Mouse (Mus musculus): ENCODE measurements around the gene Rnf187. TPM values are rescaled to one million over a fixed set of nuclear protein-coding genes. Genes with fewer than 3 reads are reported as not detected.

Gene Rnf187
- total RNA-seq (2012; rRNA removed) (282 and 337 TPM in 2 replicates), polyA plus RNA-seq (2012; ENCODE audit: insufficient read depth in 1 of 2, insufficient read length in 2 of 2, low read depth in 1 of 2, low replicate concordance in 2 of 2, missing spikeins in 1 of 2) (1,000 to 10,000 TPM in 1 of 2 experiments, 100 to 1,000 TPM in 1; 280 to 3,830 TPM)

DNA sequence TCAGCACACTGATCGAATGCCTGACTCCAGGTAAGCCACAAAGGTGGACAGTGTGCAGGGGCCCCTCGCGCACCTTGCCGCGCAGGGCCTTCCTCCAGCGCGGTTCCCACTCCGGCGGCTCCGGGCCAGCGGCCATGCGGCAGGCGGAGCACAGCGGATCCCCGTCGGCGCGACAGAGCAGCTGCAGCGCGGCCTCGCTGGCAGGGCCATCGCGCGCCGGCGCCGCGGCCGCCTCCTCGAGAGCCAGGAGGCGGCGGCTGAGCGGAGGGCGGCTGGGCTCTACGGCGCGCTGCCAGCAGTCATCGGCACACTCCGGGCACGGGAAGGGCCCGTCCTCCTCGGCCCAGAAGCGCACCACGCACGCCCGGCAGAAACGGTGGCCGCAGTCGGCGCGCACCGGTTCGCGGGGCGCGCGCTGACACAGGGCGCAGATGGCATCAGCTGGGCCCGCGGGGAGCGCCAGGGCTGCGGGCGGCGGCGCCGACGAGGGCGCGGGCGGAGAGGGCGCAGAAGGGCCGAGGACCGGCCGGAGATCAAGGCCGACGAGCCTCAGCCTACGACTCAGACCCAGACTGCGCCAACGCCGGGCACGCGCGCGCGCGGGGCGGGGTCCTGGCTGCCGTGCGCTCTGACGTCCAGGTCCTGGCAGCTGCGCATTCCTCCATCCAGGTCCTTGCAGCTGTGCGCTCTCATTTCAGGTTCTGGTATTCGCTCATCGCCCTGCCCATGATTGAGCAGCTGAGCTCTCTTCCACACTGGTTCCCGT lies at the start of gene Rnf187:
Gene Rnf187, minus strand, starts transcription at position 595 of the 766 bp plus-strand sequence.
- H3K79me2 ChIP-seq (ENCODE audit: control insufficient read depth, insufficient read depth, low read length, poor library complexity): peaks cover 17% of the 10 kb centered on the region
- H3K4me1 ChIP-seq (ENCODE audit: control insufficient read depth in 1 of 2, insufficient read depth in 2 of 2, low read length in 2 of 2): peaks cover 2 to 16% of the 10 kb centered on the region in 2 experiments; a peak in 3 of 4 replicates
- peak within 1 kb of the TSS; percentile 84 to 89 for H3K4me3 ChIP-seq (ENCODE audit: control insufficient read depth in 1 of 2, insufficient read depth in 1 of 2, low read depth in 2 of 2, low read length in 2 of 2)
- peak within 1 kb of the TSS; percentile 34 for H3K27ac ChIP-seq (ENCODE audit: control insufficient read depth, low read depth, low read length)
- H3K9me3 ChIP-seq (replicated peaks; ENCODE audit: insufficient read depth, low read length): no peaks in the 10 kb centered on the region
- no peaks in the 10 kb centered on the region for H3K27me3 ChIP-seq (ENCODE audit: control insufficient read depth in 1 of 2, insufficient read depth in 2 of 2, low read length in 2 of 2)
- H3K9ac ChIP-seq (ENCODE audit: control insufficient read depth, low read depth, low read length, poor library complexity, severe bottlenecking): peak within 1 kb of the TSS; percentile 90
- peaks cover 3 to 8% of the 10 kb centered on the region in 2 experiments for H3K36me3 ChIP-seq (ENCODE audit: control insufficient read depth in 1 of 2, insufficient read depth in 2 of 2, low read length in 2 of 2)
- peak; percentile 96 for DNase-seq (ENCODE audit: low read depth, low spot score)
- TF ChIP-seq MAX (IDR thresholded peaks at IDR 0.05; ENCODE audit: low read length) (no peak; the same call in 1 of the 2 replicates), POLR2A (IDR thresholded peaks at IDR 0.05; ENCODE audit: control insufficient read depth in 1 of 2, insufficient read depth in 1 of 2, low read depth in 1 of 2, low read length in 2 of 2, poor library complexity in 1 of 2) (peak; percentile 92 to 93), ZNF384 (IDR thresholded peaks at IDR 0.05; ENCODE audit: low read depth, low read length) (no peak), ZMIZ1 (IDR thresholded peaks at IDR 0.05; ENCODE audit: low read depth, low read length) (peak; percentile 90), USF2 (IDR thresholded peaks at IDR 0.05; ENCODE audit: borderline replicate concordance in 1 of 2, insufficient read depth in 1 of 2, low read depth in 1 of 2, low read length in 2 of 2) (no peak), MAFK (IDR thresholded peaks at IDR 0.05; ENCODE audit: borderline replicate concordance, low read depth, low read length) (no peak), RAD21 (IDR thresholded peaks at IDR 0.05; ENCODE audit: low read depth, low read length) (no peak), UBTF (IDR thresholded peaks at IDR 0.05; ENCODE audit: borderline replicate concordance, insufficient read depth, low read depth, low read length) (no peak), ELF1 (IDR thresholded peaks at IDR 0.05; ENCODE audit: low read depth, low read length) (no peak), SMC3 (IDR thresholded peaks at IDR 0.05; ENCODE audit: low read depth, low read length) (no peak), POLR2AphosphoS5 (IDR thresholded peaks at IDR 0.05; ENCODE audit: borderline replicate concordance, low read depth, low read length) (no peak), POLR2AphosphoS2 (IDR thresholded peaks at IDR 0.05; ENCODE audit: low read length) (peak; percentile 79; the same call in 1 of the 2 replicates), NELFE (IDR thresholded peaks at IDR 0.05; ENCODE audit: low read depth, low read length) (peak; percentile 97), KAT2A (conservative IDR thresholded peaks at IDR 0.05; ENCODE audit: low read depth, low read length) (no peak; the same call in 1 of the 2 replicates), MYB (IDR thresholded peaks at IDR 0.05; ENCODE audit: low read depth, low read length) (no peak), CHD2 (IDR thresholded peaks at IDR 0.05; ENCODE audit: low read length) (no peak), HCFC1 (IDR thresholded peaks at IDR 0.05; ENCODE audit: low read depth, low read length) (peak; percentile 84), SIN3A (IDR thresholded peaks at IDR 0.05; ENCODE audit: low read length) (peak; percentile 91), NRF1 (IDR thresholded peaks at IDR 0.05; ENCODE audit: insufficient read depth, low read depth, low read length, poor library complexity, severe bottlenecking) (peak; percentile 73), BHLHE40 (IDR thresholded peaks at IDR 0.05; ENCODE audit: borderline replicate concordance, low read depth, low read length) (no peak; the same call in 1 of the 2 replicates), GATA1 (IDR thresholded peaks at IDR 0.05; ENCODE audit: low read depth, low read length) (peak; percentile 14; the same call in 1 of the 2 replicates), ETS1 (IDR thresholded peaks at IDR 0.05; ENCODE audit: low read depth, low read length) (peak; percentile 24; the same call in 1 of the 2 replicates), TBP (IDR thresholded peaks at IDR 0.05; ENCODE audit: low read depth, low read length) (peak; percentile 79), MXI1 (IDR thresholded peaks at IDR 0.05; ENCODE audit: low read depth, low read length) (peak; percentile 62), ZC3H11A (IDR thresholded peaks at IDR 0.05; ENCODE audit: low read depth, low read length) (no peak), TCF12 (IDR thresholded peaks at IDR 0.05; ENCODE audit: low read depth, low read length) (peak; percentile 75), CHD1 (IDR thresholded peaks at IDR 0.05; ENCODE audit: low read depth, low read length) (no peak), JUND (IDR thresholded peaks at IDR 0.05; ENCODE audit: low read depth, low read length) (no peak), MYC (IDR thresholded peaks at IDR 0.05; ENCODE audit: low read depth, low read length) (no peak), EP300 (IDR thresholded peaks at IDR 0.05; ENCODE audit: low read depth in 1 of 2, low read length in 2 of 2) (no peak), GABPA (IDR thresholded peaks at IDR 0.05; ENCODE audit: low read depth, low read length) (no peak), TAL1 (IDR thresholded peaks at IDR 0.05; ENCODE audit: low read length) (no peak), RCOR1 (IDR thresholded peaks at IDR 0.05; ENCODE audit: low read depth, low read length) (no peak), USF1 (IDR thresholded peaks at IDR 0.05; ENCODE audit: low read depth, low read length) (no peak), CTCF (IDR thresholded peaks at IDR 0.05 in 2 of 3, conservative IDR thresholded peaks at IDR 0.05 in 1 of 3; ENCODE audit: control insufficient read depth in 1 of 3, insufficient read depth in 1 of 3, low read depth in 2 of 3, low read length in 3 of 3, poor library complexity in 1 of 3, severe bottlenecking in 1 of 3) (no peak), E2F4 (IDR thresholded peaks at IDR 0.05; ENCODE audit: borderline replicate concordance, low read depth, low read length) (no peak)

Measured in MEL (cell line).